Mouse (Mus musculus) urinary bladder, postnatal 14 days (tissue): Measurements from ENCODE around the gene Paqr5.

Experiments
- DNase-seq: peaks from one replicate; pipeline ENCODE4 v3.0.0; 2021; ENCODE audit warnings: low spot score

Paqr5 gene

DNA sequence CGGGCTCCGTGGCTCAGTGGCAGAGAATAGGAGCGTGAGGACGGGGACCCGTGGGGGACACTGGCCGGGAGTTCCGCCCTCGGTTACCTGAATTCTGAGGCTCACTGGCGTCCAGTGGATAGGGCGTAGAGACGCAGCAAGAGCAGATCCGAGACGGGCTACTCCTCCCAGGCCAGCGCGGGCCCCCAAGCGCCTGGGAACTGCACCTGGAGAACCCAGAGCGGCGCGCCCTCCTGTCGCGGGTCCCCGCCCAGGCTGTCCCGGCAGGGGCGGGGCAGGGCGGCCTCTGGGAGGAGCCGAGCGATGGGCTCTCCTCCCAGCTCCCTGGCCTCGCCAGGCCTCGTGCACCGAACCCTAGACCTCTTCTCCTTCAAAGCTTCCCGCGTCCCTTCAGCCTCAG lies at the start of gene Paqr5:
Gene Paqr5, minus strand, starts transcription at position 257 of the 400 bp plus-strand sequence.
- peak; percentile 85 for DNase-seq

- no peak for DNase-seq
These were observed 35.6 kb upstream of the Paqr5 start for GRCm38 (mm10) chr9:62062234-62062633.

- no peak for DNase-seq
These were observed 33.8 kb upstream of the Paqr5 start for GRCm38 (mm10) chr9:62060431-62060830.

DNA sequence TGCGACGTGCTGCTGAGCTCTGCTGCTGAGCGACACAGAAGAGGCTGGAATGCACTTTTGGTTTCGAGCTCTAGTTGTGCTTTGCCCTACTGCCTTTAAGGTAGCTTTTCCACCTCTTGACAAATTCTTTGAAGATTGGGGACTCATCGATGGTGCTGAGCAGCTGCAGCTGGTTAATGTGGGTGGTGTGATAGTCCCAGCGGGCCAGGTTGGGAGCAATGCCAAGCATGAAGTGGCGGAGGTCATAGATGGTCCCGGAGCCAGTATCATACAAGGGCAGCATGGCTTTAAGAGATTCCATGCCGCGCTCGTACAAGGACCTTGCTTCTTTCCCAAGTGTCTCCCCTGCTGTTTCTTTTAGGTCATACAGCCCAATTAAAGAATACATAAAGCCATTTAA lies 33.3 kb upstream of the Paqr5 start:
- no peak for DNase-seq

GRCm38 (mm10) chr9:62057881-62058506 lies 31.3 kb upstream of the Paqr5 start:
- DNase-seq, result no peak

DNA sequence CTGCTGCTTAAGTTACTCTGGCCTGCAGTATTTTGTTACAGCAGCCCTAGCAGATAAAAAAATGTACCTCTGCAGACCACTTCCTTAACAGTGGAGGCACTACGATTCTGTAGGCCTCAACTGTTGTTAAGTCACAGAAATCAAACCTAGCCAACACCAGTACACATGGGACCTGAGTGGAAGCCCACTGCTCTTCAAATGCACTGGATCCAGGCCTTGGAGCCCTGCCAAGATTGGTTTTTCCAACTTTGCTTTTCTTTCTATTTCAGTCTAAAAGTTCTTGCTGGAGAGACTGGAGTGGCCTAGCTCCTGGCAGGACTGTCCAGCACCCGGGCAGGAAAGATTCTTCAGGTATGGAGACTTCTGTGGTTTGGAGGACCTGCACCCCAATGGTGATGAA lies 29.6 kb upstream of the Paqr5 start:
- DNase-seq, result no peak

DNA sequence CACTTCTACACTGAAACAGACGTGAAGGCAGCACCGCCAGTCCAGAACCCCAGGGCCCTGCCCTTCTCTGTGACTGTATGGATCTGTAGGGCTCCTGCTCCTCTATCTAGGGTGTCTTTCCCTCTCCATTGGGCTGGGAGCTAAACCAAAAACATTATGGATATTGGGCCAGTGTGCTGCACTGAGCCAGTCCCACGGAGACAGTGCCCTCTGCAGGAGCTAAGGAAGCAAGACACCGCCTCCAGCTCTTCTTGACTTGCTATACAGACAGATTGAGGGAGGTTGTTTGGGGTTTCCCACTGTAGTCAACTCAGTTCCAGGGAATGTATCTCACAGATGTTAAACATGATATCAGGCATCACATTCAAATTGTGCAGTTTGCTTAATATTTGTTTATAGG lies 24.1 kb upstream of the Paqr5 start:
- peak; percentile 42 for DNase-seq

- DNase-seq, result no peak
These were observed 22.5 kb upstream of the Paqr5 start for GRCm38 (mm10) chr9:62049166-62049565.

- no peak for DNase-seq
These were observed 15.5 kb upstream of the Paqr5 start for GRCm38 (mm10) chr9:62042167-62042566.

GRCm38 (mm10) chr9:62040008-62040608 lies 13.5 kb upstream of the Paqr5 start:
- DNase-seq, result peak; percentile 90

DNA sequence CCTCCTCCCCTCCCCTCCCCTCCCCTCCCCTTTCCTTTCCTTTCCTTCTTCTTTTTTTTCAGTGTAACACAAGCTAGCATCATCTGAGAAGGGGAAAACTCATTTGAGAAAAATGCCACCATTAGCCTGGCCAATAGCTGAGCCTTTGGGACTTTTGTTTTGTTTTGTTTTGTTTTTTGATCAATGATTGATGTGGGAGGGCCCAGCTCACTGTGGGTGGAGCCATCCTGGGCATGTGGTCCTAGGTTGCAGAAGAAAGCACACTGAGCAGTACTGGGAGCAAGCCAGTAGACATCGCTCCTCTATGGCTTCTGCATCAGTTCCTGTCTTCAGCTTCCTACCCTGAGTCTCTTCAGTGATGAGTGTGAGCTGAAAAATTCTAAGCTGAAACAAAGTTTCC lies 9.2 kb upstream of the Paqr5 start:
- DNase-seq, result no peak

GRCm38 (mm10) chr9:62032206-62032605 lies 5.5 kb upstream of the Paqr5 start:
- DNase-seq, result no peak

GRCm38 (mm10) chr9:62028072-62028471 lies 1.4 kb upstream of the Paqr5 start:
- DNase-seq, result no peak

- DNase-seq, result no peak
These were observed 1.6 kb downstream of the Paqr5 start for GRCm38 (mm10) chr9:62025056-62025455.

- DNase-seq, result no peak
These were observed 2.8 kb downstream of the Paqr5 start for GRCm38 (mm10) chr9:62023879-62024278.

- DNase-seq, result no peak
These were observed 3.5 kb downstream of the Paqr5 start for GRCm38 (mm10) chr9:62022961-62023680.

DNA sequence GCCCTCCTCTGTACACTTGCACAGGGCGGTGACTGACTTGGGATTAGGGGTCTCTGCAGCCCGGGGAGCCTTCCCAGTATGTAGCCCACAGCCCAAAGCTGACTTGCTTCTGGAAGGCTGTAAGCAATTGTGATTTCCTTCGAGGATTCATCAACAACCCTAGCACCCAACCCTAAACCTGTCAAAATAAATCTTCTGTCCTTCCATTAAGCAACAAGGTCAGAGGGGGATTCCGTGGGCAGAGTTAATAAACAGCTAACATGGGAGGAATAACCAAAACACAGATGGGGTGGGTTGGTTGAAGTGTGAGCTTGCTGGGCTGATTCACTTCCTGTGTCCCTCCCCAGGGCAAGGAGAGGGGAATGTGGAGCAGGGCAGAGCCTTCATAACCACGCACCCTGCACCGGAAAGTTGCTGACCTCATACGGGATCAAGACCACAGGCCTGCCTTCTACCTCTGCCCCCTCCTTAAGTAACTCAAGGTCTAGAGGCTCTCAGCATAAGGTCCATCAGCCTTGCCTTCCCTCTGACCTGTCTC lies 5.0 kb downstream of the Paqr5 start:
- DNase-seq, result peak; percentile 40

DNA sequence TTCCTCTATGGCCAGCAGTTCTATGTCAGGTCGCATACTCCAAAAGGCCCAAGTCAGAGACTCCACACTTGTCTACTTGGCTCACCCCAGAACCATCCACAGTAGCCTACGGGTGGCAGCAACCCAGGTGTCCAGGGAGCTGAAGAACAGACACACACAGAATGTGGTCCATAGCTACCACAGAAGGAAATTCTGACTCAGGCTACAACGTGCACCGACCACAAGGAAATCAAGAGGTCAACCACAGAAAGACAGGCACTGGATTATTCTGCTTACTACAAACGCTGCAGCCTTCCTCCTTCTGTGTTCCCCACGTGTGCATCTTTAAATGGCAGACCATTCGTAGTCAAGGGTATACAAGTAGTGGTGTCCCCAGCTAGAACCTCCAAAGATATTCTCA lies 6.4 kb downstream of the Paqr5 start:
- no peak for DNase-seq

DNA sequence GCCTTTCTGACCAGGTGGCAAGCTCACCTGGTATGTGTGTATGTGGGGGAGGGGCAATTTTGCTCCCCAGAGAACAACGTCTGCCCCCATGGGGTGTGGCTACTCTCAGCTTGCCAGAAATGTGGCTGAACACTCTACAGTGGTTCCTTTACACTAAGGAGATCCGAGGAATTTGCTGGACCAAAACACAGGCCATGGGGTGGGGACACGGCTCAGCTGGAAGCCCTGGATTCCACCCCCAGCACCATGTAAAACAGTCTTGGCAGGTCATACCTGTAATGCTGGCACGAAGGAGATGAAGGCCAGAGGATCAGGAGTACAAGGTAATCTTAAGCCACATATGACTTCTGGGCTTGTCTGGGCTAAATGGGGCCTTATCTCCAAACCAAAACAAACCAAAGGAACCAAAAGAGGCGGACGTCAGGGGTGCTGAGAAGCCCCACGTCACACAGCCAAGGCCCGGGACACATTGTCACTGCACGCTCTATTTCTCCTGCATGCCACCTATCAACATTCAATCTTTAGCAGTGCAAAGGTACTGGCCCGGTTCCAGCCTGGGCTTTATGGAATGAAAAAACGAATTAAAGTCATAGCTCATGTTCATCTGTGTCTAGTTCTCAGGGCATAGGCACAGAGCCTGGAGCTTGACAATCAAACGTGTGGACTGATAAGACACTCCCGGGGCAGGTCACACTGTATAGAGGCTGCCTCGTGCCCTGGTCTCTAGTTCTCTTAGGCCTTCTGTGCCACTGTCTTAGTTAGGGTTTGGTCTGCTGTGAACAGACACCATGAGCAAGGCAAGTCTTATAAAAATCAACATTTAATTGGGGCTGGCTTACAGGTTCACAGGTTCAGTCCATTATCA lies 8.2 kb downstream of the Paqr5 start:
- DNase-seq, result peak; percentile 90

GRCm38 (mm10) chr9:62017329-62017728 lies 9.3 kb downstream of the Paqr5 start:
- DNase-seq, result peak; percentile 35

DNA sequence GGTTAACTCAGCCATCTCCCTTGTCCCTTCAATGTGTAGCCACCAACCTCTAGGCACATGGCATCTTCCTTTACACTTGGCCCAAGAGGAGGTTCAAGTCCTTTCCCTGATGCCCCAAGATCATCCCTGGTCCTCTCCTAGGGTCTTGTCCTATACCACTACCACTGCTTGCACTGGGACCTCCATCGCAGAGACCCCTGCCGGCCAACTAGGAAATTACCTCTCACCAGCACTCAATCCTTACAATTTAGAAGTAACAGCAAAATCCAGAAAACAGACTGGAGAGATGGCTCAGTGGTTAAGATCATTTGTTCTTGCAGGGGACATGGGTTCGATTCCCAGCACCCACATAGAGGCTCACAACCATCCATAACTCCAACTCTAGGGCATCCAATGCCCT lies 11.2 kb downstream of the Paqr5 start:
- DNase-seq, result no peak
